Mouse (Mus musculus) adrenal gland, adult (tissue): Measurements from ENCODE around the gene Wipi2.

Source experiments
- DNase-seq, 2 experiments: peaks; one replicate each; pipeline ENCODE4 v3.0.0; 2022 to 2023; ENCODE audit warnings: low spot score in 1 of 2; ENCODE audit not compliant: inconsistent age in 2 of 2

Gene Wipi2

DNA sequence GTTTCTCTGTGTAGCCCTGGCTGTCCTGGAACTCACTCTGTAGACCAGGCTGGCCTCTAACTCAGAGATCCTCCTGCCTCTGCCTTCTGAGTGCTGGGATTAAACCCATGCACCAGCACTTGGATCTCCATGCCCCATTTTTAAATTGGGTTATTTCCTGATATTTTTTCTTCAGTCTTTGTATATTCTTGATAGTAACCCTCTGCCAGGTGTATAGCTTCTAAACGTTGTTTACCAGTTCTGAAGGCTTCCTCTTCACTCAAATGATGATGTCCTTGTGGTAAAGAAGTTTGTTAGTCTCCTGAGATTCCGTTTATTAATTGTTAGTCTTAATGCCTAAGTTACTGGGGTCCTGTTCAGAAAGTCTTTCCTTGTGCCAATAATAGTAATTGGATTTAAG is at the start of gene Wipi2:
Gene Wipi2, plus strand, starts transcription at position 301 of the 400 bp plus-strand sequence.
- no peak for DNase-seq

DNA sequence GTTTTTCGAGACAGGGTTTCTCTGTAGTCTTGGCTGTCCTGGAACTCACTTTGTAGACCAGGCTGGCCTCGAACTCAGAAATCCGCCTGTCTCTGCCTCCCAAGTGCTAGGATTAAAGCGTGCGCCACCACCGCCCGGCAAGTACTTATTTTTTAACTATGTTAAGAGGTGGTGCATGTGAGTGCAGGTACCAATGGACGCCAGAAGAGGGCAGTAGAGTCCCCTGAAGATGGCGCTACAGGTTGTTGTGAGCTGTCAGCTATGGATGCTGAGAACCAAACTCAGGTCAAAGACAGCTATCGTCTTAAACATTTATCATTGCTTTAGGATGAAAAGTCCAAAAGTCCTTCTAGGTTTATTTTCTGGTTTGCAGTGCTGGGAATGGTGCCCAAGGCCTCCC is 49.3 kb upstream of the Wipi2 start:
- DNase-seq = peak in 1 of 2 experiments; percentile 57

DNA sequence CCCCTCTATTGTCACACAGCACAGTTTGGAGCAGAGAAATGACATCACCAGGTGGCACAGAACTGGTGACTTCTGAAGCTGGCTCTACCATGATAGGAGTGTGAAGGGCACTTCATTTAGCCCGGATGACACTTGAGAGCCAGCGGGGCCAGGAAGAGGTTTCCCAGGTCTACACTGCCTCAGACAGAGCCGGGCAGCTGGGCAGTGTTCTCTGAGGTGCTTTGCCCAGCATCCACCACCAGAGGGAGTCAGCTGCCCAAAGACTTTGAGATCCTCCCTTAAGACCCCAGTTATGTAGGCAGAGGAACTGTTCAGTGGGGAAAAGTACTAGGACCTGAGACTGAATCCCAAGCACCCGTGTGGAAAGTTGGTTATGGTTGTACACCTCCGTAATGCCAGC is 46.0 kb upstream of the Wipi2 start:
- DNase-seq = peak; percentile 65 to 83

DNA sequence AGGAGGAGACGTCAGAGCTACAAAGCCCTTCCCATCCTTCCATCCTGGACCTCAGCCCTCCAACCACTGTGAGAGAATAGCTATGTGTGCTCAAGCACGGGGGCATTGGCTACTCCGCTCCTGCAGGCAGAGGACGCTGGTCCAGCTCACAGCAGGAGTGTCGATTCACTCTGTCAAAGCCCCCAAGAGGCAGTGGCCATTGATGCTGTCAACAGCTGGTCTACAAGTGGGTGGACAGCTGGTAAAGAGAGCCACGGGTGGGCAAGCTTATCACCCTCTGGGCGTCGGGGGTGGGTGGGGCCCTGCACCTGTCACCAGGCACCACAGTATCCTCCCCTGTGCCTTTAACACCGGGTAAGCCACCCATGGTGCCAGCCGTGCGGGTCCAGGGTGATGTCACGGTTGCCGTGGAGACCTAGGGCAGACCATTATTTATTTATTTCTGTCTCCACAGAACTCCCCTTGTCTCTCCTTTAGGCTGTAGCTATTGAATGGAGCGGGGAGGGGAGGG is 43.8 kb upstream of the Wipi2 start:
- DNase-seq = no peak

DNA sequence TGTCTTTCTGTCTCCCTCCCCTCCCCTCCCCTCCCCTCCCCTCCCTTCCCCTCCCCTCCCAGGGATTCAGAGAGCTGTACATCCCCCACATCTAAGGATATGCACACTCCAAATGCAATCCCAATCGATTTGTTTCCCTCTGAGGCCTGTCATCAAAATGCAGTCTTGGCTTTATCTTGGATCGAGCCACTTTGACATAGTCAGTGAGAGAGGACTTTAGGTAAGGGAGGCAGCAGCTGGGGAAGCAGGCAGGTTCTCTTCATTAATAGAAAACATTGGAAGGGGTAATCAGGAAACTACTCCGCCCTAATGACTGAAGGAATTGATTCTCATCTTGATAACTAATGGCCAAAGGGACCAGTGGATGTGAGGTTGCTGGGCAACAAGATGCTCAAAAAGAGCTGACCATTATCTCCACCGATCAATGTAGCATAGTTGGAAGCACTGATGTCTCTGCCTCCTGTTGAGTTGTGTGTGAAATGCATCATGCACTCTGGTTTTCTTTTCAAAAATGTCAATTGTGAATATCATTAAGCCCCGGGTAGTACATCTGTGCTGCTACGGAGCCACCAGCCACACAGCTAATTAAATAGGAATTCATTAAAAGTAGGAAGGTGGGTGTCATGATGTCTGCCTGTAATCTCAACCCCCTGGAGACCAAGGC is 36.4 kb upstream of the Wipi2 start:
- no peak for DNase-seq

DNA sequence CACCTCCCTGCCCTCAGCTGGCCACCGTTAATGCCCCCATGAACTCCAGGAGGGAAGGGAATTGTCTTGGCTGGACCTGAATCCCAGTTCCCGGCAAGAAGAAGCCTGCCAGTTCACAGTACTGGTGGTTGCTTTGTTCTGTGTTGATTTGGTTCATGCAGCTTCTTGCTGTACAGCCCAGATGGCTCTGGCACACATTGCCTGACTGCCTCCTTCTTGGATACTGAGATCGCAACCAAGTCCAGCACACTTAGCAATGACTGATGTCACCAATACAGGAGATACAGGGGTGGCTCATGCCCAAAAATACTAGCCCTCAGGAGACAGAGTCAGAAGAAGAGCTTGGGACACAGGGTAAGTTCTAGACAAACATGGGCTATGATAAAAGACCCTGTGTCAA is 31.8 kb upstream of the Wipi2 start:
- DNase-seq = no peak

DNA sequence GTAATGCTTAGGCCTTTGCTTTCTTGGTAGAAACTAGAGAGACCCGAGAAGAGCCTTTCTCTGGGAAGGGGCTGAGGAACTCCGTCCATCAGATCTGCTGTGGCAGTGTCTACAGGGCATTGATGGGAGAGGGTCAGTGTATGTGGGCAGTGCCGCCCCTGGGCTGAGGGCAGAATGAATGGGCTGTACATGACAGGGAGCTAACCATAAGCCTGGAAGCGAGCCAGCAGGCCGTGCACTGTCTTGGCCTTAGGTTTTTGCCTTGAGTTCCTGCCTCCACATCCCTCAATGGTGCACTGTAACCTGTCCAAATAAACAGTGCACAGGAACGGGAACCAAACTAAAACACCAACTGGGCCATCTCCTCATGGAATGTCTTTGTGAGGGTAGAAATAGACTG is 30.8 kb upstream of the Wipi2 start:
- no peak for DNase-seq

DNA sequence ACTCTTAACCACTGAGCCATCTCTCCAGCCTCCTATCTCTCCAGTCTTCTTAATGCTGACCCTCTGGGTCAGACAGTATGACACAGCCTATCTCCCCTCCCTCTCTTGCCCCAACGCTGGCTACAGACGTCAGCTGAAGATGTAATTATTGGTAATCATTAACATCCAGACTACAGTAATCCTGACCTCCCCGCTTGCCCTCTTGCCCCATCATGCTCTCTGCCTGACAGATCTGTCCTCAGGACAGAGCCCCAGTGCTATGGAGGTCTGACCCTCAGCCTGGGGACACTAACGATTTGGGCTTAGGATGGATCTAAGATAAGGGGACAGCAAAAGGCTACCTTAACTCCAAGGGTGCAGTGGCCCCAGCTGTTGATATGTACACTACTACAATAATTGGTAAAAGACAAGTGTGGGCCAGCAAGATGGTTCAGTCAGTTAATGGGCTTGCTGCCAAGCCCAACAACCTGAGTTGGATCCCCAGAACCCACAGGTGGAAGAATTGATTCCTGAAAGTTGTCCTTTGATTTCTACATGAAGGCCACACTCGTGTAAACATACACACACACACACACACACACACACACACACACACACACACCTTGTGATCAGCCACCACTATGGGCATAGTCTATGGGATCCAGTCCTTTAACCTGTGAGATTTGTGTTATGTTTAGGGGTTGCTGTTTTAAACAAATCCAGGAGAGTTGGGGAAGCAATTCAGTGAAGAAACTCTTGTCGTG is 29.7 kb upstream of the Wipi2 start:
- no peak for DNase-seq

DNA sequence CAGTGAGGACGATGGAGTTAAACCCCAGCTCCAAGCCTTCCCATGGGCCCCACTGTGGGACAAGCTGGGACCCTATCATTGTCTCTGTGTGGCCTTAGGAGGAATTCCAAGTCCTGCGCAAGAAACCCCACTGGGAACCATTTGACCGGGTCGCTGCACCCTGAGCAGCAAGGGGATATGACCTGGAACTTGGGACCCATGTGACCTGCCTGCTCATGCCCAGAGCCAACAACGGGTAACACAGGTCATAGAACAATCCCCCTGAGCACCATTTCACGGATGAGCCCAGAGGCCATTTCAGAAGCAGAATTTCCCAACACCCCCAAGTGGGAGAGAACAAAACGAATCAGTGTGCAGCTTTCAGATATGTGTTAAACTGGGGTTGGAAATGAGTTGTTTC is 23.1 kb upstream of the Wipi2 start:
- DNase-seq = peak in 1 of 2 experiments; percentile 51

DNA sequence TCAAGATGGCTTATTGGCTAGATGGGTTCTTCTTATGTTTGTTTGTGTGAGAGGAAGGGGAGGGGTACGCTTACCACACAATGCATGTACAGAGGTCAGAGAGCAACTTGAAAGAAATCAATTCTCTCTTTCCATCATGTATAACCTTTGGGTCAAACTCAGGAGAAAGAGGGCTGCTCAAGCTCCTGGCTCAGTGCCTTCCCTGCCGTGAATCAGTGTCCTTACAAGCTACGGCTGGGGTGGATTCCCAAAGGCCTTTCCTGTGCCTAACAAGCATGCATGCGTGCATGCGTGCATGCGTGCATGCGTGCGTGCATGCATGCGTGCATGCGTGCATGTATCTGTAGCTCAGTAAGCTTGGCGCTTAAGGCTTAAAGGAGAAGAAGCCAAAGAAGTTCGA is 22.2 kb upstream of the Wipi2 start:
- DNase-seq = no peak

DNA sequence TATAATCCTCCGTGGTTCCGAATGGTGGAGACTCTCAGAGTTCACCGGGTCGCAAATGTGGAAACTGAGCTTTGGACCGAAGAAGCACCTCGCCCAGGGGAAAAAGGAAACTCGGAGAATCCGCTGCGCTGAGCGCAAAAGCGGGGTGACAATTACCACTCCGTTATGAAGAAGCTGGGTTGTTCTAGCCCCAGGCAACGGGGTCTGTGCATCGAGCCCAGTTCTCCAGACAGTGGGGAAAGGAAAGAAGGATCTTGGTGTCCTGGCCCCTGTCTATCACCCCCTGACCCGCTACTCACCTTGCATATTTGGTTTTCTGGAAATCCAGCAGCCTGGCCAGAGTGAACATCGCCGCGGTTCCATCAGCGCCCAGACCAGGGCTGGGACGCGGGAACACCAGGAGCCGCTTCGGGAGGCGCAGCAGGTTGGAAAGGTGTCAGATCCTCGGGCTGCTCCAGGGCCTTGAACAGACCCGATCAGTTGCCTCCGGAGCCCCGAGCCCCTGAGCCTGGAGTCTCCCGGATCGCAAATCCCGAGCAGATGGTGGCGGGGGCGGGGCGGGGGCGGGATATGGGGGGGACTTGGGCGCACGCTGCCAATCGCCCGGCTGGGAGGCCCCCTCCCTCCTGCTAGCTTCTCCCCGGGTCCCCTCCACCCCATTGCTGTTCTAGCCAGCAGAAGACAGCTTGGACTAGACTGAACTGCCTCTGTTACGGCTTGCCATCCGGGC is 19.1 kb upstream of the Wipi2 start, which contains the start of gene Mmd2:
Gene Mmd2, minus strand, starts transcription at position 542 of the 730 bp plus-strand sequence.
- peak; percentile 35 to 64 for DNase-seq

DNA sequence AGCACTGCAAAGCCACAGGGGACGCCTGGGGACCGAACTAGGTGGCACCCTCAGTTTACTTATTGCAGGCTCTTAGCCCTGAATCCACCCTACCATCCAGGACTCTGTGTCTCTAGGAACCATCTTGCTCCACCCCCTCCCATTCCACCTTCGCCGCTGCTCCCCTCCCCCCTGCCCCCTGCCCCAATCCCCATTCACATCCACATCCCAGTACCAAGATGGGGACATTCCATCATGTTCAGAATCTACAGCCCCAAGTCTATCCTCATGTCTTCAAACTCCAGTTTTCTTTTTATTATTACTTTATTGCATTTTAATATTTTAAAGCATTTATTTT is 18.5 kb upstream of the Wipi2 start:
- no peak for DNase-seq

DNA sequence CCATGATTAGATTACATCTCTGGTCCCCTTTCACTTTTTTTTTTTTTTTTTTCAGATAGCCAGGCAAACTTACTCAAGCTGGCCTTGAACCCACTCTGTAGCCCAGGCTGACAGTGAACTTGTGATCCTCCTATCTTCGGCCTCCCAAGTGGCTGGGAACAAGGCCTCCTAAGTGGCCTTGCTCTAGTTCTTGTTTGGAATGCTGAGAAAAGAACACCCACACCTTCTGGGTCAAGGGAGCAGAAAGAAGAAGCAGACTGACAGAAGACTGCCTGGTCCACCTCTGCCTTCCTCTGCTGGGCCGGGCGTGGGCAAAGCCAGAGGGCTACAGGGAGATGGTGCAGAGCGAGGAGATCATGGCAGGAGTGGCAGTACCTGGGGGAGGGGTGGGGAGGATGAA is 17.1 kb upstream of the Wipi2 start:
- DNase-seq = peak; percentile 72

DNA sequence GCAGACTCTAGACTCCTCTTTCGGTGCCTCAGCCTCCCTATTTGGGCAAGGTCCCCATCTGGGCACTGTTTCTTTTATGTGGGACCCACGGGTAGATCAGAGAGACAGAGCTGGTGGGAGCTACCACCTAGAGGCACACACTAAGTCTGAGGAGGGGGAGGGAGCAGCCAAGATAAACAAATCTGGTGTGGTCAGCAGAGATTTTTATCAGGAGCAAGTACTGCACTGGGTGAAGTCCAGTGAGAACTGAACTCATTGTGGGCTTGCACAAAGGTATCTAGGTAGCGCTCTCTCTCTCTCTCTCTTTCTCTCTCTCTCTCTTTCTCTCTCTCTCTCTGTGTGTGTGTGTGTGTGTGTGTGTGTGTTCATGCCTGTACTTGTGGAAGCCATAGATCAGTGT is 13.0 kb upstream of the Wipi2 start:
- no peak for DNase-seq

DNA sequence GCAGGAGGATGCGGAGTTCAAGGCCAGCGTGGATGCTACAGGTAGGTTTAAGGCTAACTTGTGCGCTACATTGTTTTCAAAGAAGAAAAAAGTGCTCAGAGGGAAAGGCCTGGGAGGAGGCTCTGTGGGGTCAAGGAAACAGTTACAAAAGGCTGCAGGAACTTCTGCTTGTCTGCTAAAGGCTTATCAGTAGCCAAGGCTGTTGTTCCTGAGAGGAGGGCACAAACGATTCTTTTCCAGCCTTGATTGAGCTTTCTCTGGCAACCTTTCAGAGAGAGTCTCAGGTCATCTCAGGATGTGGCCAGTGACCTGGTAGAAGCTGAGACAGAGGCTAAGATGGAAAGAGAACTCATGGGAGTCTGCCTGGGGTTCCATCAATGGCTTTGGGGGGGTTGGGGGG is 11.9 kb upstream of the Wipi2 start:
- peak; percentile 60 to 75 for DNase-seq

DNA sequence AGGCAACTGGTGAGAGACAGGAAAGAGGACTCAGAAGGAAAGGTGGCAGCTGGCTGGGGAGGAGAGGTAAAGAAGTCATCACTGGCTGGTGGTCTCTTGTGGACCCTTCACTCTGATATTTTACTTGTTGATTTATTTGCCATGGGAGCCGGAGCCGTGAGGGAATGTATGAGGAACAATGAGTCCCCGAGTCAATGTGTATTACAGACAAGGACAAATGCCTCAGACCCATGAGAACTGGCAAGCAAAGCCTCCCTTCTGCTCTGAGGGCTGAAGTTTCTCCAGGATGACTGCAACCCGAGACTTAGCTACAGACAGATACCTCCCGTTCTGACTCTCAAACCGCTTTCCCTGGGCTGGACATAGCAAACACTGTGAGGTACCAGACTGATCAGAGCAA is 11.2 kb upstream of the Wipi2 start:
- peak; percentile 62 to 66 for DNase-seq

DNA sequence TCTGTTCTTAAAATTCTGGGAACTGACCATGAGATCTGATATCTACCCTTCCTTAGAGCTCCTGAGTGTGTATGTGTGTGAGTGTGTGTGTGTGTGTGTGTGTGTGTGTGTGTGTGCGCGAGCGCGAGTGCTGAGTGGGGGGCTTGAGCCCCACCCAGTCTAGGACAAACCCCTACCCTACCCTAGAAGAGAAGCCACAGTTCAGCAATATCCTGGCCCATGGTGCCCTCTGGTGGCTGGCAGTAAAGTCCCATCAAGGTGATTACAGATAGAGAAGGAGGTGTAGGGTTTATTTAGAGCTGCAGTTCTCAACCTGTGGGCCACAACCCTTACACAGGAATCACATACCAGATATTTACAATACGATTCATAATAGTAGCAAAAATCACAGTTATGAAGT is 7.6 kb upstream of the Wipi2 start:
- DNase-seq = peak; percentile 55 to 83

DNA sequence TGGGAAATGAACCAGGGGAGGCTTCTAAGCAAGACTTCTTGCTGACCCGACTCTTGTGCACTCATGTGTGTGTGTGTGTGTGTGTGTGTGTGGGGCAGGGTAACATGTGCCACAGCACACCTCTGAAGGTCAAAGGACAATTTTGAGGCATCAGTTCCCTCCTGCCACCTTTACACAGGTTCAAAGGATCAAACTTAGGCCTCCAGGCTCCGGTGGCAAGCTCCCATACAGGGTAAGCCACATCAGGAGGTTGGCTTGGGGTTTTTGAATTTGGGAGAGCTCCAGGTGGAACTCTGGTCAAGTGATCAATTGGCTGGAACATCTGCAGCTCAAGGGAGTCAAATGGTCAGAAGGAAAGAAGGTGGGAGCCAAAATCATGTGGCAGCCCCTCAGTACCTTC is 6.1 kb upstream of the Wipi2 start:
- no peak for DNase-seq

DNA sequence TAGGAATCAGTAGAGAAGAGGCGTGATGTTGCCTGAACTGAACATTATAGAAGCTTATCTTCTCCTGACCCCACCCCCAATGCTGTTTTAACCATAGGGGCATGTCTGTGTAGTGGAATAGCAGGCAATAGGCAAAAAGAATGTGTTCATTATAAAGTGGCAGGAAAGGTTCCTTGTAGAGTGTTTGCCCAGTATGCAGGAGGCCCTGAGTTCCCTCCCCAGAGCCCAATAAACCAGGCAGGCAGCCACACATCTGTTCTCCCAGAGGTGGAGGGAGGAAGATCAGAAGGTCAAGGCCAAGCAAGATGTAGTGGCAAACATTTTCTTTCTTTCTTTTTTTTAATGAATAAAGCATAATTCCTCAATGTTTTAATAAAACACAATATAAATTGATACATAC is 5.4 kb upstream of the Wipi2 start:
- DNase-seq = no peak

DNA sequence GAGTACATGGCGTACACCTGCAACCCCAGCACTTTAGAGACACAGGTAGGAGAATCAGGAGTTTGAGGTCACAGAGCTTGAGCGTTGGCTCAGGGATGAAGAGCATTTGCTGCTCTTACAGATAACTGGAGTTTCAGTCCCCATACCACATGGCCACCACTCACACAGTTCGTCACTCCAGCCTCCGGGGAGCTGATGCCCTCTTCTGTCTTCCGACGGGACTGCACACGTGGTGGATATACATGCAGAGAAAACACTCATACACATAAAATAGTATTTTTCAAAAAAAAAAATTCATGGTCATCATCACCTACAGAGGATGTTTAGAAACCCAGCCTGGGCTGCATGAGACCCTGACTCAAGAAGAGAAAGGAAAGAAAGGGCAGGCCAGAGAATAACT is 4.4 kb upstream of the Wipi2 start:
- DNase-seq = no peak

DNA sequence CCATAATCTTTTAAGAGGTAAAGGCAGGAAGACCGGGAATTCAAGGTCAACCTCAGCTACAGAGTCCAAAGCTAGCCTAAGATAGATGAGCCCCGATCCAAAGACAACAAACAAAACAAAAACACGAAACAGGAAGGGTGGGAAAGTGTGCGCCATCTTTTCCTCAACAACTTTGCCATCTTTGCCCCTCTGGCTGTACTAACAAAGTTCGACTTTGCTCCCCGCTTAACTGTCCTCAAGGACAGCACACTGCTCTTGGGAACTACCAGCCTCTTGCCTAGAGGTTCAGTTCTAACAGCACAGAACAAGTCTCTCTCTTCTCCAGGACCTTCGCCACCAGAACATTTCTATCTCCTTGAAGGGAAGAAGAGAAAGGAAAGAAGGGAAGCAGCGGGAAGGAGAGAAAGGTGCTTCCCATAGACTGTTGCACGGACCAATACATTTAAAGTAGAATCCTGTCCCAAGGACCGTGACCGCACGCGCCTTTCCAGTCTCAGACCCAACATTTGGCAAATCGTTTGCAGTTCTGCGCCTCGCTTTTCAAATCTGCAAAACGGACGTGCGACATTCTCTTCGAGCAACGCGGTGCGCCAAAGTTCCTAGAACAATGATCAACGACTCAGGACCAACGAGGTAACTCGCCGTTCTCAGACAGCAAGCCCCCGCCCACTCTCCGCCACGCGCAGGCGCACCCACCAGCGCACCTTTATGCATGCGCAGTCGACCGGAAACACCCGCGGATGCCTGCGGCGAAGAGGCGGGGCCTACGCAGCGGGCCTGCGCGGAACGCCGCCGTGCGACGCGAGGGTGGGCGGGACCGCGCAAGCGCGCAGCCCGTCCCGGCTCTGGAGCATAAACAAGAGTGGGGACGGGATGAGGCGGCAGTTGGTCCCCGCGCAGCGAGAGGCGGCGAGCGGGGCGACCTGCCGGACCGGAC is 1.5 kb downstream of the Wipi2 start:
- DNase-seq = peak; percentile 98 to 99
